Mouse (Mus musculus) C2C12 (cell line): ENCODE results near the gene Ggnbp2.

Experiments
- CTCF ChIP-seq: IDR thresholded peaks from one replicate; pipeline ENCODE4 v1.5.1; 2011; ENCODE audit not compliant: control insufficient read depth, insufficient read depth, insufficient read length
- FOSL1 ChIP-seq: IDR thresholded peaks from one replicate; pipeline ENCODE4 v1.8.0; 2011; ENCODE audit warnings: mild to moderate bottlenecking, low read length; ENCODE audit not compliant: poor library complexity, insufficient read depth, severe bottlenecking
- MYOG ChIP-seq: IDR thresholded peaks from one replicate; pipeline ENCODE4 v1.6.1; 2011; ENCODE audit not compliant: control insufficient read depth, insufficient read length; ENCODE audit errors: extremely low read depth
- USF1 ChIP-seq: IDR thresholded peaks from one replicate; pipeline ENCODE4 v1.6.1; 2011; ENCODE audit warnings: low read depth, mild to moderate bottlenecking, control low read depth, moderate library complexity

DNA sequence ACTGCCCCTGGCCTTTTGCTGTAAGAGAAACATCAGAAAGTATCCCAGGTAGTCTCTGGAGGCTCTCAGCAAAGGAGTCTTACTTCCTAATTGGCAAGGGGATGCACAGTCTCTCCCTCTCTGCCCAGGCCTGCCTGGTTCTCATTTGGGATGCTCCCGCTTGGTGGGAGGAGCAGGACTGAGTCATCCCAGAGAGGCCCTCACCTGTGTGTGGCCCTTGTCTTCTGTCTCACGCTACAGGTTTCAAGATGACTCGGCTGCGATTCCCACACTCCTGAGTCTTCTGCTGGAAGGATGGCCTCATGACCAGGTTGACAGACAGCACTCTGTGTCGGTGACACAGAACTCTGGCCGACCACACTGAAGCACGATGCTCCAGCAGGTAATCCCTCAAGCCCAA, 11.7 kb upstream of the Ggnbp2 start:
- no peak for TF ChIP-seq CTCF
- TF ChIP-seq MYOG = no peak
- no peak for TF ChIP-seq FOSL1
- no peak for TF ChIP-seq USF1
